Mouse (Mus musculus) T-helper 2 cell (primary cell): ENCODE measurements around the gene Tsc1.

Experiments
- in situ Hi-C: fragments of 300-600 bp; cut with MboI, MseI; formaldehyde crosslinking; loops from one replicate; pipeline ENCODE4 v1.15.1; 2025; ENCODE audit warnings: high pct_unique_total_duplicates

The Tsc1 gene

GRCm38 (mm10) chr2:28640461-28641424 lies at the start of gene Tsc1:
Gene Tsc1 (plus strand): TSS chr2:28641228.
- in situ Hi-C loops, result no loop called here

GRCm38 (mm10) chr2:28591479-28591878 lies 49.5 kb upstream of the Tsc1 start:
- in situ Hi-C loops, result no loop called here

GRCm38 (mm10) chr2:28592809-28593208 lies 48.2 kb upstream of the Tsc1 start:
- in situ Hi-C loops, result no loop called here

- in situ Hi-C loops, result no loop called here
These were observed 45.0 kb upstream of the Tsc1 start for GRCm38 (mm10) chr2:28596021-28596420.

- in situ Hi-C loops, result no loop called here
These were observed 44.0 kb upstream of the Tsc1 start for GRCm38 (mm10) chr2:28596998-28597397.

GRCm38 (mm10) chr2:28597733-28598547 lies 43.1 kb upstream of the Tsc1 start:
- in situ Hi-C loops, result no loop called here

- in situ Hi-C loops, result no loop called here
These were observed 42.1 kb upstream of the Tsc1 start for GRCm38 (mm10) chr2:28598692-28599568.

GRCm38 (mm10) chr2:28599569-28599900 lies 41.5 kb upstream of the Tsc1 start:
- in situ Hi-C loops, result no loop called here

GRCm38 (mm10) chr2:28601720-28602590 lies 39.1 kb upstream of the Tsc1 start:
- in situ Hi-C loops, result no loop called here

GRCm38 (mm10) chr2:28603542-28603941 lies 37.5 kb upstream of the Tsc1 start:
- in situ Hi-C loops, result no loop called here

- in situ Hi-C loops, result no loop called here
These were observed 35.1 kb upstream of the Tsc1 start for GRCm38 (mm10) chr2:28605789-28606541.

GRCm38 (mm10) chr2:28606601-28607340 lies 34.3 kb upstream of the Tsc1 start:
- in situ Hi-C loops, result no loop called here

- in situ Hi-C loops, result no loop called here
These were observed 33.5 kb upstream of the Tsc1 start for GRCm38 (mm10) chr2:28607341-28608165.

- in situ Hi-C loops, result no loop called here
These were observed 31.2 kb upstream of the Tsc1 start for GRCm38 (mm10) chr2:28609851-28610250.

GRCm38 (mm10) chr2:28610716-28611406 lies 30.2 kb upstream of the Tsc1 start:
- in situ Hi-C loops, result no loop called here

- in situ Hi-C loops, result no loop called here
These were observed 29.6 kb upstream of the Tsc1 start for GRCm38 (mm10) chr2:28611407-28611787.

GRCm38 (mm10) chr2:28612436-28613063 lies 28.5 kb upstream of the Tsc1 start:
- in situ Hi-C loops, result no loop called here
